Mouse (Mus musculus) embryo, embryonic 11.5 days (tissue): ENCODE measurements around the gene Olfr1286.

ENCODE experiments used
- DNase-seq: peaks from one replicate; pipeline ENCODE4 v3.0.0-alpha.2; 2012; ENCODE audit warnings: low read depth, low spot score

Olfr1286 gene

DNA sequence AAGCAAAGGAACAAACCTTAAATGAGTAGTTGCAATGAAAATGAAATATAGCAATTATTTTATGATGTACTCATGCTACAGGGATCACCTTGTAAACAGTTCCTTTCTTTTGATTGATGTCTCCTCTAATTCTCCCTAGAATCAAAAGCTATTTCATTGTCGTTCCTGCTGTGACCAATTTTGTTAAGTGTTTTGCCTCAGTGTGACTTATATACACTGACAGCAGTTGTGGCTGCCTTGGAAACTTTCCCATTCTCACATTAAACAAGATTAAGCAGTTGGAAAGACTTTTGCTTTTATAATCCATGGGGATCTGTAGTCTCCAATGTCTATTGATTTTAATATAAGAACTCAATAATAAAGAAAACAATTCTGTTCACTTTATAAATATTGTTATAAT lies at the start of gene Olfr1286:
Olfr1286 (minus strand) TSS at position 185 of the 400 bp plus-strand sequence.
- no peak for DNase-seq

DNA sequence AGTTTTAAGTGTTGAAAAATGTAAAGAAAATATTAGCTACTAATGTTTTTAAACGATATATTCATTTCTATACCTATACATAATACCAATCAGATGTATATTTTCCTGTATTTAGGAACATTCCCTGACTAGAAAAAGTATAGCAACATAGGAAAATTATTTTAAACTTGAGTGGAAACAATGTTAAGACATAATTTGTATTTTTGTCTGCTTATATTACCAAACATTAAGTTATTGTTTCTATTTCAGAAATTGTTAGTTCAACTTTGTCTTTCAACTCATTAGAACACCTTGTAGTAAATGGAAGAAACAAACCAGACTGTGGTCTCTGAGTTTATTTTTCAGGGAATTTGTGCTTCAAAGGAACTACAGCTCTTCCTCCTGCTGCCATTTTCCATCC lies 25.9 kb upstream of the Olfr1286 start, which contains the start of gene Olfr1287:
Olfr1287 (plus strand) TSS at position 301 of the 400 bp plus-strand sequence.
- no peak for DNase-seq

DNA sequence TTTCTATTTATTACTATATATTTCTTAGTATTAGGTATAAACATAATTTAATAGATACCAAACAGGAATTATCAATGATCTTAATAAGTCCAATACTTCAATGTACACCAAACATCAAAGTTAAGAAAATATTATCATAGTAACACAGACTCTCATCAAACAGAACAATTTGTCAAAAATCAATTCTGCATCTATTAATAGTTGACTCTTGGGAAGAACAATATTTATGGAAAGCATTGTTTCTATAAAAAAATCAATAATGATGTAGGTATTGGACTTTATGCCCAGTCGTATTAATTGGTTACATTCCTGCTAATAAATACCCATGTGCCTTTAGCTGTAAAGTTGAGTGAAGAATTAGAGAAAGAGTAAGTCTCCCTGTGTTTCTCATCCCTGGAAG lies 47.7 kb downstream of the Olfr1286 start, which contains the start of gene Olfr1284:
Olfr1284 (plus strand) TSS at position 301 of the 400 bp plus-strand sequence.
- DNase-seq = no peak
